ENCODE assay signal across 28 mouse cellular contexts in the genomic region with DNA sequence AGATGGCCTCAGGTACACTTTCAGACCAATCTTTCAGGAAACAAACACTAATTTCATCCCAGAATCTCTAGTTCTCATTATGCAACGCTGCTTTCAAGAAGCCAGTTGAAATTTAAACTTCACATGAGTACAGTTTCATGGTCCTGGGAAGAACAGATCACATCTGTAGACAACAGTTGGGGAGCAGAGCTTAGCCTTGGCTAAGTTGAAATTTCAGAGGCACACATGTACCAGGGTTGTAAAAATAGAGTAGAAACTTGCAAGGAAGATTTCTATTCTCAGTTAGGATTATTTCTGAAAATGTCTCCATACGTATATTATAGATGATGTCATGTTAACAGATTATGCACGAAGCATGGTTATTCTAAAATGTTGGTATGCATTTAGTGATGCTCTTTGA.
"Had no signal": no experiment of that assay in that cellular context is flagged by ENCODE, and none has a peak within 500 bp of the region (broad histone marks: within the 10 kb centered on the region; RNA-seq: fewer than 3 reads in every experiment).

No protein-coding gene starts in this region.

- ATAC-seq: forebrain, embryonic 13.5 days; forebrain, embryonic 14.5 days; forebrain, embryonic 15.5 days; forebrain, embryonic 16.5 days; forebrain, postnatal 0 days had no signal

- H3K4me3 ChIP-seq: embryonic facial prominence, embryonic 10.5 days; embryonic facial prominence, embryonic 12.5 days; embryonic facial prominence, embryonic 13.5 days; embryonic facial prominence, embryonic 15.5 days; erythroblast, embryonic 14.5 days; forebrain, embryonic 10.5 days; forebrain, embryonic 12.5 days; forebrain, embryonic 13.5 days; forebrain, embryonic 15.5 days; gastrocnemius, adult 2 months; heart, adult 2 months had no signal

- DNase-seq: cerebellum, adult 8-10 months; cerebellum, adult 9-10 months; cerebellum, adult 9-11 months; cerebellum, postnatal 10 days; cerebellum, postnatal 14 days; cerebellum, postnatal 25 days; cerebellum, postnatal 36 days; embryo, embryonic 11 days; forebrain, postnatal 0 days; gastrocnemius, adult 2 months; gastrocnemius, postnatal 10 days; gastrocnemius, postnatal 14 days; gastrocnemius, postnatal 25 days; gastrocnemius, postnatal 36 days; heart, adult 11 months; heart, adult 18-20 months; heart, adult 2 months had no signal

- H3K27ac ChIP-seq: embryonic facial prominence, embryonic 10.5 days; embryonic facial prominence, embryonic 12.5 days; embryonic facial prominence, embryonic 13.5 days; embryonic facial prominence, embryonic 15.5 days; forebrain, embryonic 10.5 days; forebrain, embryonic 12.5 days; forebrain, embryonic 13.5 days; forebrain, embryonic 15.5 days; gastrocnemius, adult 2 months; heart, adult 2 months had no signal
